Mouse (Mus musculus): ENCODE data around the gene Arl16. TPM values are rescaled to one million over a fixed set of nuclear protein-coding genes. Genes with fewer than 3 reads are reported as not detected.
A peak's percentile ranks its signal among the peaks of the same experiment; 100 is the strongest.

The Arl16 gene
- polyA plus RNA-seq, 1 experiment, result 61.1 TPM

DNA sequence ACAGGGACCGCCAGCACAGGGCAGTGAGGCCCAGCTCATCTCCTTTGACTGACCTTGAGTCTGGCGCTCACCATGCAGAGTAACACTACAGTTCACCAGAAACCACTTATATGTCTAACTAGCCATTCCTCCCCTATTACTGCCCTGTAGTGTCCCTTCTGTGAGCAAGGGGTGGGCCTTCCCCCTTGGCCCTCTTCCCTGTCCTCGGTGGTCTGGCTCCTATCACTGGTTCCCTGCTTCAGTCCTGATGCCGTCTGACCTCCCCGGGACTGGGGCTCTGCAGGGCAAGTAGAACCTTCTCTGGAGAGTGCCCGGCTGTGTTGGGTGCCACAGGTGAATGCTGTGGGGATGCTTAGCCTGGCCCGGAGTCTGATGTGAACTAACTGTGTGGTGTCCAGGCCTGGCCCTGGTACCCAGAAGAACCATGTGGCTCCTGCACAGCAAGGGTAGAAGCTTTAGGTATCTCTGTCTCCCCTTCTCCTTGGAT, 16.1 kb upstream of the Arl16 start:
- no peaks in the 10 kb centered on the region for H3K27me3 ChIP-seq (replicated peaks)
- H3K4me1 ChIP-seq, result peaks cover 45% of the 10 kb centered on the region
- peak overlapping the region; percentile 99 for H3K4me3 ChIP-seq (replicated peaks)
- peaks cover 82% of the 10 kb centered on the region for H3K36me3 ChIP-seq (replicated peaks; ENCODE audit: low read length)
- no peaks in the 10 kb centered on the region for H3K9me3 ChIP-seq
- TF ChIP-seq GATA1 (IDR thresholded peaks at IDR 0.05; ENCODE audit: borderline replicate concordance, low read length) (no peak), FLI1 (IDR thresholded peaks at IDR 0.05; ENCODE audit: low read length) (no peak)

DNA sequence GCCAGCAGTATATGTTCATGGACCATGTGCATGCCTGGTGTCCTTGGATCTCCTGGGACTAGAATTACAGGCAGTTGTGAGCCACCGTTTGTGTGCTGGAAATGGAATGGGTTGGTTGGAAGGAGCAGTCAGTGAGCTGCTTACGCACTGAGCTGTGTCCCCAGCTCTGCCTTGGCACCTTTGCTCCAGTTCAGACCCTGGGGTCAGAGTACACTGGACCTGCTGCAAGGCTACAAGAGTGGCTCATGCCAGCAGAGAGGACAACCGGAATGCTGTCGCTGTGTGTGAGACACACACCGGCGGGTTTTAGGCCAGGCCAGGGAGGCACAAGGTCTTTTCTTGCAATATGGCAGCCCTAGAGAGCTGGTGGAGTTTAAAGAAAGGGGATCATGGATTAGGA, 4.6 kb upstream of the Arl16 start:
- Histone ChIP-seq H3K36me3 (replicated peaks; ENCODE audit: low read length) (peaks cover 84% of the 10 kb centered on the region), H3K9me3 (no peaks in the 10 kb centered on the region), H3K4me3 (replicated peaks) (no peak overlapping the region), H3K27me3 (replicated peaks) (no peaks in the 10 kb centered on the region), H3K4me1 (peaks cover 28% of the 10 kb centered on the region)
- TF ChIP-seq GATA1 (IDR thresholded peaks at IDR 0.05; ENCODE audit: borderline replicate concordance, low read length) (no peak), FLI1 (IDR thresholded peaks at IDR 0.05; ENCODE audit: low read length) (no peak)

DNA sequence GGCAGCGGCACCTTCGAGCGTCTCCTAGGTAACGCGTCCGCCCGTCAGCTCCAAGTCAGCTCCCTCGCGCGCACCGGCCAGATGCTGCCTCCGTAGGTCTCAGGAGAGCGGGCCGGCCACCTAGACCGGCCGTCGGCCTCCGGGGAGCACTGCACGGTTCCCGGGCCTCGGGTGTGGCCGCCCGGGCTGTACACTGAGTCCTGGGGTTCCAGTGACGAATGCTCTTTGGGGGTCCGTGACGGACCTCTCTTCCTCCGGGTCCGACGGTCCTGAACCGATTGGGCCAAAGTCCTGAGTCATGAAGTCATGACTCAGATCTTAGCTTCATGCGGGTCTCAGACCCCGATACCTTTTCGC, 307 bp upstream of the Arl16 start:
- Histone ChIP-seq H3K4me3 (replicated peaks) (peak overlapping the region; percentile 99), H3K27me3 (replicated peaks) (no peaks in the 10 kb centered on the region), H3K9me3 (no peaks in the 10 kb centered on the region), H3K36me3 (replicated peaks; ENCODE audit: low read length) (peaks cover 73% of the 10 kb centered on the region), H3K4me1 (peaks cover 36% of the 10 kb centered on the region)
- no peak for TF ChIP-seq GATA1 (IDR thresholded peaks at IDR 0.05; ENCODE audit: borderline replicate concordance, low read length)
- TF ChIP-seq FLI1 (IDR thresholded peaks at IDR 0.05; ENCODE audit: low read length), result no peak

DNA sequence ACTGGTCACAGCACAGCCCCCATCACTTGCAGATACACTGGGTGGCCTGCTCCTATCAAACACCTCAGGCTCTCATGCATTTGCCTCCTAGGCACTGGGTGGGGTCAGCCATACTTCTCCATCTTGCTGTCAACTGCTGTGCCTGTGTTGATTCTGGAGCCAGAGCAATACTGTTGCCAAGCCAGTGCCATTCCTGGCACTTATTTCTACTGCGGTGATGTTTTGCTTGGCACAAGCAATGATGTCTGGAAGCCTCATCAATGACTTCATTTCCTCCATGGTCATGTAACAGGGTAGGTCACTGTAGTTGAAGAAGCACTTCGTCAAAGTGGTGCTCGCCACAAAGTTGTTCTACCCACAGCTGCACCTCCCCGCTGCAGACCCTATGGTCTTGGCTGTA, 1.9 kb downstream of the Arl16 start:
- Histone ChIP-seq H3K9me3 (no peaks in the 10 kb centered on the region), H3K36me3 (replicated peaks; ENCODE audit: low read length) (peaks cover 73% of the 10 kb centered on the region), H3K4me3 (replicated peaks) (peak overlapping the region; percentile 1), H3K4me1 (peaks cover 39% of the 10 kb centered on the region), H3K27me3 (replicated peaks) (no peaks in the 10 kb centered on the region)
- TF ChIP-seq FLI1 (IDR thresholded peaks at IDR 0.05; ENCODE audit: low read length) (no peak), GATA1 (IDR thresholded peaks at IDR 0.05; ENCODE audit: borderline replicate concordance, low read length) (no peak)

DNA sequence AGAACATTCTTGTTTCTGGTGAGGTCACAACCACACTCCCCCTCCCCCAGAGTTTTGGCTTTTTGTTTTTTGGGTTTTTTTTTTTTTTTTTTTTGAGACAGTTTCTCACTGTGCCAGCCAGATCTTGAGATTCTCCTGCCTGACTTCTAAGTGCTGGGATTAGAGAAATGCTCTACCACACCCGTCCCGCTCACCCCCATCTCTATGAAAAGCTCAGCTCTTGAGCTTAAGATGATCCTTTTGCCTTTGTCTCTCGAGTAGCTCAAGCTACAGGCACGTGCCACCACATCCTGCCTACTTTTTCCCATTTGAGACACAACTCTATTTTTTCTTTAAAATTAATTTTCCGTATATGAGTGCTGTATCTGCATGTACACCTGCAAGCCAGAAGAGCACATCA, 3.0 kb downstream of the Arl16 start:
- H3K9me3 ChIP-seq, result no peaks in the 10 kb centered on the region
- no peak overlapping the region for H3K4me3 ChIP-seq (replicated peaks)
- TF ChIP-seq FLI1 (IDR thresholded peaks at IDR 0.05; ENCODE audit: low read length) (no peak), GATA1 (IDR thresholded peaks at IDR 0.05; ENCODE audit: borderline replicate concordance, low read length) (no peak)
- peaks cover 44% of the 10 kb centered on the region for H3K4me1 ChIP-seq
- H3K27me3 ChIP-seq (replicated peaks), result no peaks in the 10 kb centered on the region
- peaks cover 70% of the 10 kb centered on the region for H3K36me3 ChIP-seq (replicated peaks; ENCODE audit: low read length)

DNA sequence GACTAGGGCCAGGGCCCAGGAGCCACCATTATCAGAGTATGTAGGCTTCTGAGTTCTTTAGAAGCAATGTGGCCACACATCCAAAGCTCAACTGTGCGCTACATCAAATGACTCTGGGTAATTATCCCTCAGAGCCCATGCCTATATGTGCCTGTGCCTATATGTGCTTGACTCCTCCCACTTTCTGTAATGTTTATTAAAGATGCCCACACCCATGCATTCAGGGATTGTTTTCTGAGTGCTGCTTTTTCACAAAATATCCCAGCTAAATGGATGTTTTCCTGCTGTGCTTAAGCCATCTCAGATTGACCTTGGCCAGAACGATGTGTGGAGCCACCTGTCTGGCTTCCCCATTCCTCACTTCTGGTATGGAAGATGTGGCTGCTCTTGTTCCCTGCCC, 3.9 kb downstream of the Arl16 start:
- Histone ChIP-seq H3K4me3 (replicated peaks) (no peak overlapping the region), H3K4me1 (peaks cover 44% of the 10 kb centered on the region), H3K9me3 (no peaks in the 10 kb centered on the region), H3K36me3 (replicated peaks; ENCODE audit: low read length) (peaks cover 64% of the 10 kb centered on the region), H3K27me3 (replicated peaks) (no peaks in the 10 kb centered on the region)
- TF ChIP-seq FLI1 (IDR thresholded peaks at IDR 0.05; ENCODE audit: low read length) (no peak), GATA1 (IDR thresholded peaks at IDR 0.05; ENCODE audit: borderline replicate concordance, low read length) (no peak)

DNA sequence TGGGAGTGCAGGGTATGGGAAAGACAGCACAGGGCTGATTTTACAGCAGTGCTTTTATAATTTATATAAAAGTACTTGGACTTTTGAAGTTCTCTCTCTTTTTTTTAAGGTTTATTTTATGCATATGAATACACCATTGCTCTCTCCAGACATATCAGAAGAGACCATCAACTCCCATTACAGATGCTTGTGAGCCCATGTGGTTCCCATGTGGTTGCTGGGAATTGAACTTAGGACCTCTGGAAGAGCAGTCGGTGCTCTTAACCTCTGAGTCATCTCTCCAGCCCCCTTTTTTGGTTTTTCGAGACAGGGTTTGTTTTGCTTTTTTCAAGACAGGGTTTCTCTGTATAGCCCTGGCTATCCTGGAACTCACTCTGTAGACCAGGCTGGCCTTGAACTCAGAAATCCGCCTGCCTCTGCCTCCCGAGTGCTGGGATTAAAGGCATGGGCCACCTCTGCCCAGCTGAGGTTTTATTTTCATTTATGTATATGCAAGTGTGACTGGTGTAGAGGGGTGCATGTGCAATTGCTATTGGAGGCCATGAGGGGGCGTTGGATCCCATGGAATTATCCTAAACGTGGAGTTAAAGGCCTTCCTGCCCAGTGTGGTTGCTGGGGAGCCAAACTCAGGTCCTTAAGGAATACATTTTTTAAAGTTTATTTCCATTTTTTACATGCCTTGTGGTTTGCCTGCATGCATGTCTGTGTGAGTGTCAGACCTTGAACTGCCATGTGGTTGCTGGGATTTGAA, 8.4 kb downstream of the Arl16 start:
- Histone ChIP-seq H3K36me3 (replicated peaks; ENCODE audit: low read length) (peaks cover 68% of the 10 kb centered on the region), H3K4me1 (peaks cover 47% of the 10 kb centered on the region), H3K9me3 (no peaks in the 10 kb centered on the region), H3K27me3 (replicated peaks) (no peaks in the 10 kb centered on the region), H3K4me3 (replicated peaks) (peak overlapping the region; percentile 94)
- TF ChIP-seq FLI1 (IDR thresholded peaks at IDR 0.05; ENCODE audit: low read length), result no peak
- no peak for TF ChIP-seq GATA1 (IDR thresholded peaks at IDR 0.05; ENCODE audit: borderline replicate concordance, low read length)

DNA sequence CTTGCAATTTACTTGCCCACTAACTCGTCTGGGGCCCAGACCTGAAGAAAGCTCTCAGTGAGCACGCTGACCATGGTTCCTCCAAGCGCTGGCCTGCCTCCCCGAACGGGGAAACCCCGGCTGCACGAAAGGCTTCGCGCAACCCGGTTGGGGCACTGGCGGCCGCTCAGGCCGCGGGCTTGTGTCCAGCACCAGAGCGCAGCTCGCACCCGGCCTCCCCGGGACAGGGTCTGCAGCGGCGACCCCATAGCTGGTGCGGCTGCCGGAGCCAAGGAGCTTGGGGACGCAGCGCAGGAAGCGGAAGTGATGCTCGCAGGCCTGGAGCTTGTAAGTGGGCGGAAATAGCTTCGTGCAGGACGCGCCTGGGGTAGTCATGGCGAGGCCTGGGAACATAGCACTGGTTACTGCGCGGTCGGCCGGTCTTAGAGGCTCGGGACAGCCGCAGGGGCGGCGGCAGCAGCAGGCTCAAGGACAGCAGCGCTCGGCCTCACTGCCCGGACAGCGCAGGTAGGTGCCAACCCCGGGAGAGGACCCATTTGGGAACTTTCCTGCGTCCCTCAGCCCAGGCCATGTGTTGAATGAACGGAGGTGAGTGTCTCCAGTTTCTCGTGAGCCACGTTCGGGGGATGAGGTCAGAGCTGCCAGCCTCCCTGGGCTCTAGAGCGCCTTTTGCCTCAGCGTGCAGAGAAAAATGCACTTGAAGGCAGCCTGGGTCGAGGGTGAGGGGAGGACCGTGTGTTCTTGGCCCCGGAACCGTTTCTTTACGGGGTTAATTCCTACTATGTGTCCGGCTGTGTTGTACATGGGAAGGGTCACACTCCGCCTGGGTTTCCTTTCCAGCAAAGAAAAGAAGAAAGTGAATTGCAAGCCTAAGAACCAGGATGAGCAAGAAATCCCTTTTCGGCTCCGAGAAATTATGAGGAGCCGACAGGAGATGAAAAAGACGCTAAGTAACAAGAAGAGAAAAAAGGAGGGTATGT, 9.3 kb downstream of the Arl16 start, which contains the start of the genes Oxld1 and Ccdc137:
Oxld1 (minus strand) TSS at position 297 of the 980 bp plus-strand sequence.
Ccdc137 (plus strand) TSS at position 344 of the 980 bp plus-strand sequence.
- H3K36me3 ChIP-seq (replicated peaks; ENCODE audit: low read length), result peaks cover 58% of the 10 kb centered on the region
- H3K27me3 ChIP-seq (replicated peaks), result no peaks in the 10 kb centered on the region
- no peaks in the 10 kb centered on the region for H3K9me3 ChIP-seq
- peak within 1 kb of the TSS; percentile 94 for H3K4me3 ChIP-seq (replicated peaks)
- H3K4me1 ChIP-seq, result peaks cover 55% of the 10 kb centered on the region
- TF ChIP-seq FLI1 (IDR thresholded peaks at IDR 0.05; ENCODE audit: low read length) (no peak; the same call in 1 of the 2 replicates), GATA1 (IDR thresholded peaks at IDR 0.05; ENCODE audit: borderline replicate concordance, low read length) (no peak)

DNA sequence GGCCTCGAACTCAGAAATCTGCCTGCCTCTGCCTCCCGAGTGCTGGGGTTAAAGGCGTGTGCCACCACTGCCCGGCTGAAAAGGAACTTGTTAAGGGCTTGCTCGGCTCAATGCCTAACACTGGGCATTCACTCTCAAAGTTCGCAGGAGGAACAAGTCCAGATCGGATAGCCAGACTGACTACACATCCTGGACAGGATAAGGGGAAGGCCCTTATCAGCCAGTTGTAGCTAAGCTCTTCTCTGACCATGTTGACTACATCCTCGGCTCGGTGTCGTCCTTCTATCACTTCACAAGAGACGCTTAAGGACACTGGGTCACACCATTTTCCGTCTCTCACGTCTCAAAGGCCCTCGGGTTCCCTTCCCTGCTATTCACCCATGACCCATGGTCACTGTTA, 10.0 kb downstream of the Arl16 start:
- Histone ChIP-seq H3K36me3 (replicated peaks; ENCODE audit: low read length) (peaks cover 53% of the 10 kb centered on the region), H3K4me1 (peaks cover 58% of the 10 kb centered on the region), H3K27me3 (replicated peaks) (no peaks in the 10 kb centered on the region), H3K4me3 (replicated peaks) (peak overlapping the region; percentile 94), H3K9me3 (no peaks in the 10 kb centered on the region)
- TF ChIP-seq GATA1 (IDR thresholded peaks at IDR 0.05; ENCODE audit: borderline replicate concordance, low read length), result no peak
- no peak for TF ChIP-seq FLI1 (IDR thresholded peaks at IDR 0.05; ENCODE audit: low read length)

Measured in megakaryocyte, embryonic 14.5 days (primary cell).